Mouse (Mus musculus) urinary bladder, adult 2 months (tissue): ENCODE data around the gene Gm17617. TPM values are rescaled to one million over a fixed set of nuclear protein-coding genes. Genes with fewer than 3 reads are reported as not detected.

Source experiments
- DNase-seq: peaks from one replicate; pipeline ENCODE4 v3.0.0; 2022; ENCODE audit warnings: low spot score
- polyA plus RNA-seq: library from polyadenylated mRNA; depleted of rRNA; stranded (reverse); fragments of >200 nt; gene quantifications from 2 replicates; pipeline ENCODE4 v1.2.3, GENCODE M21; 2012; rRNA removed

Gene Gm17617
- polyA plus RNA-seq: not detected in 2 replicates

- no peak for DNase-seq
Observed at GRCm38 (mm10) chr13:55133448-55133847, at the start of gene Gm17617. Gene Gm17617 (minus strand): TSS chr13:55133548.

- DNase-seq: peak; percentile 67
Observed at GRCm38 (mm10) chr13:55182173-55182894, 49.0 kb upstream of the Gm17617 start.

GRCm38 (mm10) chr13:55181786-55182172 lies 48.4 kb upstream of the Gm17617 start:
- DNase-seq: no peak

GRCm38 (mm10) chr13:55179591-55179990 lies 46.2 kb upstream of the Gm17617 start:
- no peak for DNase-seq

- DNase-seq: no peak
Observed at GRCm38 (mm10) chr13:55178556-55178955, 45.2 kb upstream of the Gm17617 start.

GRCm38 (mm10) chr13:55177903-55178496 lies 44.7 kb upstream of the Gm17617 start:
- no peak for DNase-seq

- no peak for DNase-seq
Observed at GRCm38 (mm10) chr13:55176265-55176664, 42.9 kb upstream of the Gm17617 start.

- DNase-seq: no peak
Observed at GRCm38 (mm10) chr13:55174347-55174746, 41.0 kb upstream of the Gm17617 start.

- DNase-seq: no peak
Observed at GRCm38 (mm10) chr13:55172336-55172770, 39.0 kb upstream of the Gm17617 start.

- DNase-seq: no peak
Observed at GRCm38 (mm10) chr13:55171517-55172335, 38.4 kb upstream of the Gm17617 start.

- DNase-seq: no peak
Observed at GRCm38 (mm10) chr13:55168958-55169369, 35.6 kb upstream of the Gm17617 start.

- no peak for DNase-seq
Observed at GRCm38 (mm10) chr13:55168255-55168654, 34.9 kb upstream of the Gm17617 start.

GRCm38 (mm10) chr13:55167798-55168197 lies 34.5 kb upstream of the Gm17617 start:
- DNase-seq: no peak

GRCm38 (mm10) chr13:55166806-55167725 lies 33.7 kb upstream of the Gm17617 start:
- DNase-seq: no peak

- DNase-seq: no peak
Observed at GRCm38 (mm10) chr13:55165831-55166339, 32.5 kb upstream of the Gm17617 start.

GRCm38 (mm10) chr13:55163553-55163952 lies 30.2 kb upstream of the Gm17617 start:
- no peak for DNase-seq

GRCm38 (mm10) chr13:55162365-55162764 lies 29.0 kb upstream of the Gm17617 start:
- DNase-seq: no peak

- DNase-seq: no peak
Observed at GRCm38 (mm10) chr13:55153951-55154350, 20.6 kb upstream of the Gm17617 start.

GRCm38 (mm10) chr13:55152621-55153415 lies 19.5 kb upstream of the Gm17617 start, which contains the start of gene Fgfr4:
Gene Fgfr4 (plus strand): TSS chr13:55152640.
- DNase-seq: no peak

GRCm38 (mm10) chr13:55140271-55140670 lies 6.9 kb upstream of the Gm17617 start:
- DNase-seq: no peak
